Mouse (Mus musculus) layer of hippocampus, adult 8-10 months (tissue): ENCODE results near the gene Gabbr2. TPM values are rescaled to one million over a fixed set of nuclear protein-coding genes. Genes with fewer than 3 reads are reported as not detected.

Experiments
- DNase-seq, 2 experiments: peaks; one replicate each; pipeline ENCODE4 v3.0.0; 2022; ENCODE audit warnings: low spot score in 2 of 2
- total RNA-seq, 4 experiments: library from RNA; stranded (reverse); gene quantifications; 2 replicates each; pipeline ENCODE4 v1.2.4; 2022

The Gabbr2 gene
- total RNA-seq, 4 experiments from 2014 or later = 175 to 209 (median 187) TPM

- no peak for DNase-seq
Measured at GRCm38 (mm10) chr4:46916786-46917185, 74.9 kb downstream of the Gabbr2 start.

GRCm38 (mm10) chr4:46915934-46916333, 75.7 kb downstream of the Gabbr2 start:
- DNase-seq = no peak

GRCm38 (mm10) chr4:46915476-46915875, 76.2 kb downstream of the Gabbr2 start:
- DNase-seq = no peak

- DNase-seq = no peak
Measured at GRCm38 (mm10) chr4:46914606-46915005, 77.1 kb downstream of the Gabbr2 start.

GRCm38 (mm10) chr4:46906036-46906691, 85.5 kb downstream of the Gabbr2 start:
- DNase-seq = no peak

- peak; percentile 72 to 80 for DNase-seq
Measured at GRCm38 (mm10) chr4:46905152-46905551, 86.5 kb downstream of the Gabbr2 start.

- DNase-seq = no peak
Measured at GRCm38 (mm10) chr4:46904129-46904528, 87.5 kb downstream of the Gabbr2 start.

- no peak for DNase-seq
Measured at GRCm38 (mm10) chr4:46898546-46898945, 93.1 kb downstream of the Gabbr2 start.

GRCm38 (mm10) chr4:46897634-46898399, 93.9 kb downstream of the Gabbr2 start:
- no peak for DNase-seq

GRCm38 (mm10) chr4:46894144-46894543, 97.5 kb downstream of the Gabbr2 start:
- no peak for DNase-seq

- DNase-seq = peak; percentile 72 to 75
Measured at GRCm38 (mm10) chr4:46889175-46889574, 102.5 kb downstream of the Gabbr2 start.

- peak in 1 of 2 experiments; percentile 64 for DNase-seq
Measured at GRCm38 (mm10) chr4:46885627-46886383, 105.9 kb downstream of the Gabbr2 start.

GRCm38 (mm10) chr4:46884132-46884531, 107.5 kb downstream of the Gabbr2 start:
- DNase-seq = no peak

- DNase-seq = no peak
Measured at GRCm38 (mm10) chr4:46883546-46883945, 108.1 kb downstream of the Gabbr2 start.

GRCm38 (mm10) chr4:46883047-46883446, 108.6 kb downstream of the Gabbr2 start:
- DNase-seq = no peak

GRCm38 (mm10) chr4:46881271-46881670, 110.4 kb downstream of the Gabbr2 start:
- no peak for DNase-seq

GRCm38 (mm10) chr4:46879943-46880342, 111.7 kb downstream of the Gabbr2 start:
- DNase-seq = no peak

- no peak for DNase-seq
Measured at GRCm38 (mm10) chr4:46872750-46873149, 118.9 kb downstream of the Gabbr2 start.

GRCm38 (mm10) chr4:46870157-46870556, 121.5 kb downstream of the Gabbr2 start:
- DNase-seq = no peak

- no peak for DNase-seq
Measured at GRCm38 (mm10) chr4:46869380-46869779, 122.3 kb downstream of the Gabbr2 start.

GRCm38 (mm10) chr4:46868921-46869320, 122.8 kb downstream of the Gabbr2 start:
- no peak for DNase-seq

GRCm38 (mm10) chr4:46868181-46868580, 123.5 kb downstream of the Gabbr2 start:
- no peak for DNase-seq
